Mouse (Mus musculus) neural tube, embryonic 11.5 days (tissue): ENCODE results near the gene Pik3r2. TPM values are rescaled to one million over a fixed set of nuclear protein-coding genes. Genes with fewer than 3 reads are reported as not detected.

Experiments used
- ATAC-seq: fragments of 200-750 bp; cut with Nextera tagmentation; 2 replicates; pipeline ENCODE4 v1.8.0; 2017; ENCODE audit warnings: moderate number of reproducible peaks, mild to moderate bottlenecking, moderate TSS enrichment, moderate library complexity; ENCODE audit not compliant: insufficient read depth, low FRiP score, low TSS enrichment
- DNase-seq: peaks from one replicate; pipeline ENCODE4 v3.0.0-alpha.2; 2015; ENCODE audit warnings: low spot score
- H3K27ac ChIP-seq: fragments of 300-500 bp; sonication (generic); 2 replicates; pipeline ENCODE4 v1.5.1; 2014; ENCODE audit warnings: low read depth, mild to moderate bottlenecking, low read length
- H3K27me3 ChIP-seq: fragments of 300-500 bp; sonication (generic); 2 replicates; pipeline ENCODE4 v1.6.1; 2014; ENCODE audit warnings: mild to moderate bottlenecking, low read length, mixed read lengths; ENCODE audit not compliant: control insufficient read depth, insufficient read depth
- H3K36me3 ChIP-seq: fragments of 300-500 bp; sonication (generic); 2 replicates; pipeline ENCODE4 v1.6.1; 2014; ENCODE audit warnings: mild to moderate bottlenecking, low read length, moderate library complexity, mixed read lengths; ENCODE audit not compliant: control insufficient read depth, insufficient read depth
- H3K4me1 ChIP-seq: fragments of 300-500 bp; sonication (generic); 2 replicates; pipeline ENCODE4 v1.6.1; 2014; ENCODE audit warnings: low read length, mixed read lengths; ENCODE audit not compliant: control insufficient read depth, insufficient read depth
- H3K4me2 ChIP-seq: fragments of 300-500 bp; sonication (generic); 2 replicates; pipeline ENCODE4 v1.6.1; 2014; ENCODE audit warnings: low read depth, mild to moderate bottlenecking, moderate library complexity
- H3K4me3 ChIP-seq: fragments of 300-500 bp; sonication (generic); 2 replicates; pipeline ENCODE4 v1.5.1; 2014; ENCODE audit warnings: low read depth, low read length
- H3K9ac ChIP-seq: fragments of 300-500 bp; sonication (generic); 2 replicates; pipeline ENCODE4 v1.6.1; 2014; ENCODE audit warnings: mild to moderate bottlenecking, low read length
- H3K9me3 ChIP-seq: fragments of 300-500 bp; sonication (generic); 2 replicates; pipeline ENCODE4 v1.6.1; 2016; ENCODE audit warnings: low read length; ENCODE audit not compliant: control insufficient read depth
- WGBS: fragments of 180-500 bp; shearing (Covaris S2); extraction: QIAGEN DNeasy Blood & Tissue Kit; methylation state at CpG from one replicate; pipeline ENCODE4 v1.1.7; 2014; 5-methylcytosine and 5-hydroxymethylcytosine counted together
- polyA plus RNA-seq: library from polyadenylated mRNA; unstranded; fragments of >200 nt; fragmentation: Nextera tagmentation; extraction: Ambion mirVana; gene quantifications from 2 replicates; pipeline ENCODE4 v1.2.1, GENCODE M21; 2014

Gene Pik3r2
- polyA plus RNA-seq, 1 experiment from 2014 or later, result 54.7 TPM

GRCm38 (mm10) chr8:70803761-70804480, 27.4 kb upstream of the Pik3r2 start:
- peaks cover 11% of the 10 kb centered on the region for H3K4me1 ChIP-seq
- 2% methylated on average over 44 of the region's 47 CpGs for WGBS
- no peak for DNase-seq
- no peaks in the 10 kb centered on the region for H3K9me3 ChIP-seq
- H3K36me3 ChIP-seq, result no peaks in the 10 kb centered on the region
- H3K4me3 ChIP-seq, result peak overlapping the region; percentile 40
- peak overlapping the region; percentile 32 for H3K9ac ChIP-seq
- no peak overlapping the region for H3K27ac ChIP-seq
- H3K27me3 ChIP-seq, result peaks cover 46% of the 10 kb centered on the region
- no peak for ATAC-seq
- peak overlapping the region; percentile 84 for H3K4me2 ChIP-seq

- DNase-seq (no peak), ATAC-seq (no peak)
- 74% methylated on average over 11 of the region's 11 CpGs for WGBS
- Histone ChIP-seq H3K27me3 (peaks cover 56% of the 10 kb centered on the region), H3K4me1 (peaks cover 13% of the 10 kb centered on the region), H3K4me2 (no peak overlapping the region), H3K36me3 (no peaks in the 10 kb centered on the region), H3K4me3 (no peak overlapping the region), H3K9ac (no peak overlapping the region), H3K9me3 (no peaks in the 10 kb centered on the region), H3K27ac (no peak overlapping the region)
Measured at GRCm38 (mm10) chr8:70802786-70803510, 26.4 kb upstream of the Pik3r2 start.

GRCm38 (mm10) chr8:70801830-70802229, 25.3 kb upstream of the Pik3r2 start:
- Histone ChIP-seq H3K9ac (no peak overlapping the region), H3K36me3 (no peaks in the 10 kb centered on the region), H3K27me3 (peaks cover 57% of the 10 kb centered on the region), H3K4me2 (no peak overlapping the region), H3K27ac (no peak overlapping the region), H3K9me3 (no peaks in the 10 kb centered on the region), H3K4me1 (peaks cover 17% of the 10 kb centered on the region), H3K4me3 (no peak overlapping the region)
- 78% methylated on average over 1 of the region's 1 CpGs for WGBS
- DNase-seq (no peak), ATAC-seq (no peak)

GRCm38 (mm10) chr8:70801156-70801555, 24.6 kb upstream of the Pik3r2 start:
- DNase-seq (no peak), ATAC-seq (no peak)
- peaks cover 23% of the 10 kb centered on the region for H3K4me1 ChIP-seq
- H3K9ac ChIP-seq, result no peak overlapping the region
- H3K9me3 ChIP-seq, result no peaks in the 10 kb centered on the region
- WGBS, result 43% methylated on average over 15 of the region's 15 CpGs
- no peak overlapping the region for H3K4me2 ChIP-seq
- H3K27me3 ChIP-seq, result peaks cover 58% of the 10 kb centered on the region
- H3K36me3 ChIP-seq, result no peaks in the 10 kb centered on the region
- no peak overlapping the region for H3K4me3 ChIP-seq
- no peak overlapping the region for H3K27ac ChIP-seq

GRCm38 (mm10) chr8:70800648-70801047, 24.1 kb upstream of the Pik3r2 start:
- ATAC-seq (no peak), DNase-seq (no peak)
- no peaks in the 10 kb centered on the region for H3K9me3 ChIP-seq
- 50% methylated on average over 10 of the region's 10 CpGs for WGBS
- H3K36me3 ChIP-seq, result no peaks in the 10 kb centered on the region
- H3K27ac ChIP-seq, result no peak overlapping the region
- H3K4me3 ChIP-seq, result no peak overlapping the region
- peaks cover 55% of the 10 kb centered on the region for H3K27me3 ChIP-seq
- H3K9ac ChIP-seq, result no peak overlapping the region
- H3K4me1 ChIP-seq, result peaks cover 24% of the 10 kb centered on the region
- no peak overlapping the region for H3K4me2 ChIP-seq

- no peak overlapping the region for H3K27ac ChIP-seq
- H3K4me2 ChIP-seq, result peak overlapping the region; percentile 65; the same call in 1 of the 2 replicates
- H3K27me3 ChIP-seq, result peaks cover 39% of the 10 kb centered on the region
- no peaks in the 10 kb centered on the region for H3K36me3 ChIP-seq
- H3K4me3 ChIP-seq, result peak overlapping the region; percentile 52
- H3K4me1 ChIP-seq, result peaks cover 16% of the 10 kb centered on the region
- no peak overlapping the region for H3K9ac ChIP-seq
- ATAC-seq (no peak), DNase-seq (no peak)
- 14% methylated on average over 15 of the region's 15 CpGs for WGBS
- no peaks in the 10 kb centered on the region for H3K9me3 ChIP-seq
Measured at GRCm38 (mm10) chr8:70798281-70798680, 21.8 kb upstream of the Pik3r2 start.

- Histone ChIP-seq H3K36me3 (no peaks in the 10 kb centered on the region), H3K9ac (peak overlapping the region; percentile 61), H3K27ac (peak overlapping the region; percentile 39; the same call in 1 of the 2 replicates), H3K4me1 (peaks cover 24% of the 10 kb centered on the region), H3K9me3 (no peaks in the 10 kb centered on the region), H3K4me3 (peak overlapping the region; percentile 52), H3K27me3 (peaks cover 36% of the 10 kb centered on the region), H3K4me2 (peak overlapping the region; percentile 65)
- DNase-seq, result peak; percentile 89
- WGBS, result under 1% methylated on average over 49 of the region's 57 CpGs
- peak; percentile 79 for ATAC-seq
Measured at GRCm38 (mm10) chr8:70797081-70798070, 20.9 kb upstream of the Pik3r2 start.

- peak overlapping the region; percentile 61 for H3K9ac ChIP-seq
- ATAC-seq (no peak), DNase-seq (no peak)
- peak overlapping the region; percentile 52 for H3K4me3 ChIP-seq
- H3K36me3 ChIP-seq, result no peaks in the 10 kb centered on the region
- peaks cover 27% of the 10 kb centered on the region for H3K4me1 ChIP-seq
- peak overlapping the region; percentile 65 for H3K4me2 ChIP-seq
- H3K9me3 ChIP-seq, result no peaks in the 10 kb centered on the region
- H3K27ac ChIP-seq, result peak overlapping the region; percentile 39; the same call in 1 of the 2 replicates
- peaks cover 36% of the 10 kb centered on the region for H3K27me3 ChIP-seq
- WGBS, result 2% methylated on average over 53 of the region's 54 CpGs
Measured at GRCm38 (mm10) chr8:70796403-70797080, 20.0 kb upstream of the Pik3r2 start.
